Mouse (Mus musculus) embryonic fibroblast, embryonic 13.5 days (primary cell): ENCODE data around the gene Rnf34.

Experiments used
- CTCF ChIP-seq: IDR thresholded peaks from 2 replicates; pipeline ENCODE4 v1.5.1; 2011; ENCODE audit warnings: mild to moderate bottlenecking, control low read depth, low read length, moderate library complexity, borderline replicate concordance; ENCODE audit not compliant: insufficient read depth
- POLR2A ChIP-seq: IDR thresholded peaks from 2 replicates; pipeline ENCODE4 v1.6.1; 2011; ENCODE audit warnings: low read depth, mild to moderate bottlenecking, control low read depth, low read length, moderate library complexity

DNA sequence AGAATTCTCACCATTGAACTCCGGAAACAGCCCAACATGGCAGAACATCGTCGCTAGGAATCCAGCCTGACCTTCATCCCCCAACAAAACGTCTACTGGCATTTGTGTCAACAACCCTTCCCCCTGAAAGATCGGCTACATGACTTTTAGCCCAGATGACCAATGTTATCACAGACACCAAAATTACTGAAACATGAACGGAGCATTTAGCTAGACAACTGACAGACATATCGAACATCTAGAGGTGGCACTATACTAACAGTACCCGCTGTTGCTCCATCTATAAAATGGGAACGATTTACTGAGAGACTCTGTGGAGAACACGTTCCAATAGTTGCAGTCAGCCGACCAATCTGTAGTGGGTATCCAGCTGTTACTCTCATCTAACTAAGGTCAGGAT lies 51.3 kb downstream of the Rnf34 start:
- TF ChIP-seq POLR2A (no peak), CTCF (no peak)
